Mouse (Mus musculus): ENCODE results near the gene Mfsd4b5.

GRCm38 (mm10) chr10:40007953-40008352 lies 21.5 kb upstream of the Mfsd4b5 start:
- no peak for TF ChIP-seq CTCF (IDR thresholded peaks at IDR 0.05; ENCODE audit: borderline replicate concordance, insufficient read depth, low read length)
- TF ChIP-seq POLR2A (IDR thresholded peaks at IDR 0.05; ENCODE audit: low read depth, low read length), result no peak
